Mouse (Mus musculus) embryonic facial prominence, embryonic 11.5 days (tissue): Measurements from ENCODE around the gene Serpinb6c. TPM values are rescaled to one million over a fixed set of nuclear protein-coding genes. Genes with fewer than 3 reads are reported as not detected.
"Not testable (repeated sequence)": the region's sequence is repeated elsewhere in the genome, so short reads cannot be mapped to it uniquely, and the experiment has no call there.

Experiments used
- ATAC-seq: fragments of 200-750 bp; cut with Nextera tagmentation; replicated peaks from 2 replicates; pipeline ENCODE4 v1.8.0; 2017; ENCODE audit warnings: low read depth; ENCODE audit not compliant: insufficient number of reproducible peaks, low FRiP score, low TSS enrichment
- DNase-seq: peaks from one replicate; pipeline ENCODE4 v3.0.0-alpha.2; 2015; ENCODE audit warnings: low spot score
- H3K27ac ChIP-seq: fragments of 300-500 bp; sonication (generic); replicated peaks from 2 replicates; pipeline ENCODE4 v1.5.1; 2014; ENCODE audit warnings: mild to moderate bottlenecking, low read depth, low read length, control low read depth
- H3K27me3 ChIP-seq: fragments of 300-500 bp; sonication (generic); 2 replicates; pipeline ENCODE4 v1.6.1; 2014; ENCODE audit warnings: mild to moderate bottlenecking, low read length, moderate library complexity, mixed read lengths; ENCODE audit not compliant: control insufficient read depth, insufficient read depth
- H3K36me3 ChIP-seq: fragments of 300-500 bp; sonication (generic); replicated peaks from 2 replicates; pipeline ENCODE4 v1.6.1; 2014; ENCODE audit warnings: low read depth, mild to moderate bottlenecking, low read length, moderate library complexity, mixed read lengths; ENCODE audit not compliant: control insufficient read depth, insufficient read depth
- H3K4me1 ChIP-seq: fragments of 300-500 bp; sonication (generic); 2 replicates; pipeline ENCODE4 v1.6.1; 2014; ENCODE audit warnings: low read length, mixed read lengths; ENCODE audit not compliant: control insufficient read depth, insufficient read depth
- H3K4me2 ChIP-seq: fragments of 300-500 bp; sonication (generic); 2 replicates; pipeline ENCODE4 v1.6.1; 2014; ENCODE audit warnings: low read depth, mild to moderate bottlenecking, control low read depth, low read length, moderate library complexity
- H3K4me3 ChIP-seq: fragments of 300-500 bp; sonication (generic); 2 replicates; pipeline ENCODE4 v1.5.1; 2014; ENCODE audit warnings: low read depth, low read length, control low read depth
- H3K9ac ChIP-seq: fragments of 300-500 bp; sonication (generic); replicated peaks from 2 replicates; pipeline ENCODE4 v1.6.1; 2014; ENCODE audit warnings: mild to moderate bottlenecking, control low read depth, low read length
- H3K9me3 ChIP-seq: fragments of 300-500 bp; sonication (generic); replicated peaks from 2 replicates; pipeline ENCODE4 v1.6.1; 2016; ENCODE audit warnings: mild to moderate bottlenecking, low read length, inconsistent platforms, mixed read lengths; ENCODE audit not compliant: control insufficient read depth
- WGBS: fragments of 180-500 bp; shearing (Covaris S2); extraction: QIAGEN DNeasy Blood & Tissue Kit; methylation state at CpG from one replicate; pipeline ENCODE4 v1.1.7; 2014; 5-methylcytosine and 5-hydroxymethylcytosine counted together
- polyA plus RNA-seq: library from polyadenylated mRNA; unstranded; fragments of >200 nt; fragmentation: Nextera tagmentation; extraction: Ambion mirVana; gene quantifications from 2 replicates; pipeline ENCODE4 v1.2.1, GENCODE M21; 2014

Serpinb6c gene
- 0.15 TPM in 1 of 2 replicates, not detected in the other for polyA plus RNA-seq

DNA sequence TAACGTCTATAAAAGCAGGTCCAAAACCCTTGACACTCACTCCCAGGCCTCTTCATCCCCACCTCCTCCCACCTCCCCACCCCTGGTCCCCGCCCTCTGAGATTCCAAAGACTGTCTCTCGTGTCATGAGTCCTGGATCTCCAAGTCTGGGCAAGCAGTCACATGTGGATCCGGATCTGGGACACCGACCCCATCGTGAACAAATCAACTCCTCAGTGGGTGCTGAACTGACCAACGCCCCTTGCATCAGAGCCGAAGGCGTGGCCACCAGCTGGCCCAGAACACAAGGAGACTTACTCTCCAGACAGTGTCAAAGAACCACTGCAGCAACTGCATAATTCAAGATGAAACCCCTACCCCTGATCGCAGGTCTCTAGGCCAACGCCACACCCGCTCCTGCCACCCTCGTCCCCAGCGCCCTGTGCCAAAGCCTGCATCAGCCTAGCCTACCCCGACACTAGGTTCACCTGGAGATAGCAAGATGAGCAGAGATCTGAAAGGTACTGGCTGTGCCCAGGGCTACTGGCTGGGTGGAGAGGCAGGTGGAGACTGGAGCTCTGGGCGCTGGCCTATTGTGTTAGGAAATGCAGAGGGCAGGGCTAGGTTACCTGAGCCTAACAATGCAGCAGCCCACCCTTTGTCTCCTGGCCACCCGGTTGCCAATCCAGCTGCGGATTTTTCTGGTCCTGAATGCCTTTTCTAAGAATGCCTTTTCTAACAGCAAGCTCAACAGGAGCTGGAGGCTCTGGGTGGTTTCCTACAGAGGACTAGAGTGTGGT is at the start of gene Serpinb6c:
Serpinb6c (minus strand) TSS at position 533 of the 779 bp plus-strand sequence.
- DNase-seq (no peak), ATAC-seq (no peak)
- WGBS = 77% methylated on average over 18 of the region's 18 CpGs
- H3K36me3 ChIP-seq = no peaks in the 10 kb centered on the region
- no peak within 1 kb of the TSS for H3K4me2 ChIP-seq
- H3K9ac ChIP-seq = no peak within 1 kb of the TSS
- no peaks in the 10 kb centered on the region for H3K4me1 ChIP-seq
- no peak within 1 kb of the TSS for H3K27ac ChIP-seq
- no peaks in the 10 kb centered on the region for H3K27me3 ChIP-seq
- no peaks in the 10 kb centered on the region for H3K9me3 ChIP-seq
- no peak within 1 kb of the TSS for H3K4me3 ChIP-seq

GRCm38 (mm10) chr13:33952947-33953346 is 47.4 kb upstream of the Serpinb6c start:
- WGBS = 71% methylated on average over 2 of the region's 2 CpGs
- Histone ChIP-seq H3K4me2 (no peak overlapping the region), H3K27ac (no peak overlapping the region), H3K27me3 (no peaks in the 10 kb centered on the region), H3K9me3 (no peaks in the 10 kb centered on the region), H3K9ac (no peak overlapping the region), H3K4me1 (no peaks in the 10 kb centered on the region), H3K36me3 (no peaks in the 10 kb centered on the region), H3K4me3 (no peak overlapping the region)
- DNase-seq (no peak), ATAC-seq (no peak)

- H3K4me2 ChIP-seq = no peak overlapping the region
- H3K4me3 ChIP-seq = no peak overlapping the region
- no peak overlapping the region for H3K9ac ChIP-seq
- H3K4me1 ChIP-seq = no peaks in the 10 kb centered on the region
- no peaks in the 10 kb centered on the region for H3K36me3 ChIP-seq
- no peak for ATAC-seq
- H3K27me3 ChIP-seq = no peaks in the 10 kb centered on the region
- H3K27ac ChIP-seq = no peak overlapping the region
- WGBS = 33% methylated on average over 1 of the region's 1 CpGs
- H3K9me3 ChIP-seq = no peaks in the 10 kb centered on the region
- no peak for DNase-seq
Measured at GRCm38 (mm10) chr13:33952075-33952449, 46.6 kb upstream of the Serpinb6c start.

GRCm38 (mm10) chr13:33951308-33952074 is 46.0 kb upstream of the Serpinb6c start:
- 83% methylated on average over 4 of the region's 4 CpGs for WGBS
- ATAC-seq = no peak
- DNase-seq = no peak
- Histone ChIP-seq H3K27ac (no peak overlapping the region), H3K4me3 (no peak overlapping the region), H3K4me2 (no peak overlapping the region), H3K27me3 (no peaks in the 10 kb centered on the region), H3K4me1 (no peaks in the 10 kb centered on the region), H3K36me3 (no peaks in the 10 kb centered on the region), H3K9me3 (no peaks in the 10 kb centered on the region), H3K9ac (no peak overlapping the region)

GRCm38 (mm10) chr13:33942212-33942779 is 36.8 kb upstream of the Serpinb6c start:
- H3K9ac ChIP-seq = no peak overlapping the region

GRCm38 (mm10) chr13:33941288-33941808 is 35.8 kb upstream of the Serpinb6c start:
- Histone ChIP-seq H3K9me3 (no peaks in the 10 kb centered on the region), H3K27me3 (no peaks in the 10 kb centered on the region), H3K4me1 (no peaks in the 10 kb centered on the region), H3K36me3 (no peaks in the 10 kb centered on the region), H3K4me3 (no peak overlapping the region), H3K9ac (no peak overlapping the region), H3K4me2 (no peak overlapping the region), H3K27ac (no peak overlapping the region)
- whole genome bisulfite sequencing = 90% methylated on average over 5 of the region's 5 CpGs
- no peak for DNase-seq
- ATAC-seq = no peak

More at GRCm38 (mm10) chr13:33942212-33942779, 36.8 kb upstream of the Serpinb6c start:
- H3K4me2 ChIP-seq = no peak overlapping the region
- H3K4me1 ChIP-seq = no peaks in the 10 kb centered on the region
- ATAC-seq = no peak
- no peak overlapping the region for H3K27ac ChIP-seq
- H3K27me3 ChIP-seq = no peaks in the 10 kb centered on the region
- H3K9me3 ChIP-seq = no peaks in the 10 kb centered on the region
- no peak overlapping the region for H3K4me3 ChIP-seq
- 39% methylated on average over 4 of the region's 4 CpGs for WGBS
- DNase-seq = peak; percentile 50
- no peaks in the 10 kb centered on the region for H3K36me3 ChIP-seq

GRCm38 (mm10) chr13:33937587-33937986 is 32.1 kb upstream of the Serpinb6c start:
- not testable (repeated sequence) for H3K9ac ChIP-seq, H3K4me3 ChIP-seq, H3K27ac ChIP-seq, H3K36me3 ChIP-seq, H3K4me2 ChIP-seq, H3K9me3 ChIP-seq, ATAC-seq, DNase-seq, H3K27me3 ChIP-seq, H3K4me1 ChIP-seq
